Mouse (Mus musculus): ENCODE measurements around the gene Mtrr.
A peak's percentile ranks its signal among the peaks of the same experiment; 100 is the strongest.

Mtrr gene

GRCm38 (mm10) chr13:68581747-68582516 is at the start of gene Mtrr, which contains the start of gene Fastkd3:
Gene Mtrr, minus strand, starts transcription at chr13:68582149.
Gene Fastkd3, plus strand, starts transcription at chr13:68582234.
- DNase-seq (ENCODE audit: low read depth, low spot score), result peak; percentile 90

- DNase-seq (ENCODE audit: low read depth, low spot score), result no peak
Measured at GRCm38 (mm10) chr13:68627041-68627440, 45.1 kb upstream of the Mtrr start.

- DNase-seq (ENCODE audit: low read depth, low spot score), result no peak
Measured at GRCm38 (mm10) chr13:68622792-68623191, 40.8 kb upstream of the Mtrr start.

DNA sequence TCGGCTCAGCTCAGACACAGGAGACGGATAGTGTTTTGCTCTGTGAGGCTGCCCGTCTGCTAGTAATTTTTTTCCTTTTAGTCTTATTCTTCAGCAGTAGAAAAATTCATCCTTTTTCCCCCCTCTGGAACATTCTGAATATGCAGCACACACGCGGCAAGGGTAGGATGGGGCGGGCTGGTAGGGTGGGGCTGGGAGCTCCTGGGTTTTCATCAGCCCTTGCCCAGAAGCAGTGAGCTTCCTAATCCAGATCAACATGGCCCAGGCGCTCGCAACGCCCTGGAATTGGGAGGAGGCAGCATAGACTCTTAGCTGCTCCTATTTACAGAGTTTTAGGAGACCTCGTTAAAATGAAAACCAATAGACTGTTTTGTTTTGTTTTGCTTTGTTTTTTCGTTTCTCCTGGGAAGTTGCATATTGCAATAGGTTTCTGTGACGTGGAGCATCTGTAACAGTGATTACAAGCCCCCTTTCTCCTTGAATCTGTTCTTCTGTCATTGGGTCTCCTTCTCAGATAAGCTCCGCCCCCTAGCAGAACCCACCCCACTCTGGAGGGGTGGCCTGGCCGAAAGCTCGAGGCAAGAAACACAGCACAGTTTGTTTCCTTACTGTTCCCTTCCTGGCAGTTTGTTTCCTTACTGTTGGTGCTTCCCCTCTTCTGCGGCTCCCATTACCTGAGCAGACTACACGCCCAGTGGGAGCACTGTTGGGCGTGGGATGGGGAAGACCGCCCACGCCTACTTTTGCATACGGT is 25.9 kb upstream of the Mtrr start:
- DNase-seq (ENCODE audit: low read depth, low spot score), result no peak

DNA sequence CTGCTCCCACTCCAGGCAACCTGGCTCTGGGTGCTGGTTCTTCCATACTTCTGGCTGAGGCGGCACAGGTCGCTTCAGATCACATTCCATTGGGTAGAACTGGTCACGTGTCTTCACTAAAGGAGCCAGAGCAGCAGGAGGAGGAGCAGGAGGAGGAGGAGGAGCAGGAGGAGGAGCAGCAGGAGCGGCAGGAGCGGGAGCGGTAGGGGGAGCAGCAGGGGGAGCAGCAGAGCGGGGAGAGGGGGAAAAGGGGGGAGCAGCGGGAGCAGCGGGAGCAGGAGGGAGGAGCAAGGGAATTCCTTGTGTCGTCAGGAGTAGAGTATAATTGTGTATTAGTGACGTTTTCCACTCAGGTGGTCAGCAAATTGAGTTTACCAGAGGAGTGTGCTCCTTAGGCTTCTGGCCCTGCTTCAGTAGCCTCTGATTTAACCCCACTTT is 23.8 kb upstream of the Mtrr start:
- no peak for DNase-seq (ENCODE audit: low read depth, low spot score)

- no peak for DNase-seq (ENCODE audit: low read depth, low spot score)
Measured at GRCm38 (mm10) chr13:68603085-68603484, 21.1 kb upstream of the Mtrr start.

DNA sequence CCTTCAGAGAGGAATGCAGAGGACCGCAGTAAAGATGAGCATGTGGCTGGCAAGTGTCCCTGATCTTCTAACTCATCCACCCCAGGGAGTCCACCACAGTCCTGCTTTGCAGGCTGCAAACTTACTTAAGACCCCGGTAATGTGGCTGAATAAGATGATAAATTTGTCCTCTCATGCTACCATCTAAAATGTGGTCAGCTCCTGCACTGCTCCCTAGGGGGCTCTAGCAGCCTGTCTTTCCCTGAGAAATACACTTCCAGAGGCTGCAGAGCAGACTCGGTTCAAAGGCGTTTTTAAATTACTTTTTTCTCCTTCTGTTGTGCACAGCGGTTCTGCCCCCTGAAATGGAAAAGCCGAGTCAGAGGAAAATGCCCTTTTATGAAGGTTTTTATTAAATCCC is 19.2 kb upstream of the Mtrr start:
- DNase-seq (ENCODE audit: low read depth, low spot score), result peak; percentile 33

DNA sequence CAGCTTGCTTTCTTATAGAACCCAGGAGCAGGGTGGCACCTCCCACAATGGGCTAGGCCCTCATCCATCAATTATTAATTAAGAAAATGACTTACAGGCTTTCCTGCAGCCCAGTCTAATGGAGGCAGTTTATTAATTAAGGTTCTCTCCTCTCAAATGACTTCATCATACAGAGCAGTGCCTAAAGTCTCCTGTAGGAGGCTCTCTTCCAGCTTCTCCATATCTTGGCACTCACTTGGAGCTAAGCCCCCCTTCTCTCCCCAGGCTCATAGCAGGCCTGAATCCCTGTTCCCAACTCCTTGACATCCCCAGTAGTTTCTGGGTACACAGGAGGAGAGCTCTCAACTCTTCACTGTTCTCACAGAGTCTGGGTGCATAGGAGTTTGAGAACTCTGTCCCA is 17.0 kb upstream of the Mtrr start:
- no peak for DNase-seq (ENCODE audit: low read depth, low spot score)

DNA sequence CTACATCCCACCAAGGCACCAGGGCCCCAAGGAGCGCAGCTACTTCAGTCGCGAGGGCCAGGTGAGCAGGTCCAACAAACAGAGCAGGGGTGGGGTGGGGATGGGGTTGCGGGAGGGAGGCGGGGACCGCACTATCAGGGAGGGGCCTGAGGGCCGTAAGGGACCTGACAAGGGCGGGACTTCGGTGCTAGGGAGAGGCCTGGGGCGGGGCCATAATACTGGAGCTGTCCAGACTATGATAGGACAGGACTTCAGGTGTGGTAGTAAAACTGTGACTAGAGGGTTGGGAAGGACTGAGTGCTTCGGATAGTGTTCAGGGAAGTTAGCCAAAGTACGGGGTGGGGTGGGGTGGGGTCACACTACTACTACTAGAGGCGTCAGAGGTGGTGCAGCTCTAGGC is 15.7 kb upstream of the Mtrr start:
- no peak for DNase-seq (ENCODE audit: low read depth, low spot score)

GRCm38 (mm10) chr13:68597199-68597598 is 15.2 kb upstream of the Mtrr start, which contains the start of gene 1700001L19Rik:
Gene 1700001L19Rik, plus strand, starts transcription at chr13:68597421.
- DNase-seq (ENCODE audit: low read depth, low spot score), result no peak

DNA sequence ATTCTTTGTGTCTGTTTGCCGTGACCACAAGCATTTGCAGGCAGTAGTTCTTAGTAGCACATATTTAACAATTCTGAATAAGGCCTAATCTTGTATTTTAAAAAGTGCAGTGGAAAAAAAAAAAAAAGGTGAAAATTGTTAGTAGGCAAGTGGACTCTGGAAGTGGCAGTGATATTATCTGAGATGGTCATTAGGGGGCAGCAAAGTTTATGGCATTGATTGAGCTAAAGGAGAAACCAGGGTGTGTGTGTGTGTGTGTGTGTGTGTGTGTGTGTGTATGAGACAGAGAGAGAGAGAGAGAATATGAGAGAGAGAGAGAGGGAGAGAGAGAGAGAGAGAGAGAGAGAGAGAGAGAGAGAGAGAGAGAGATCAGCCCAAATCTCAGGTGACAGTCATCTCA is 11.8 kb upstream of the Mtrr start:
- DNase-seq (ENCODE audit: low read depth, low spot score), result peak; percentile 67

DNA sequence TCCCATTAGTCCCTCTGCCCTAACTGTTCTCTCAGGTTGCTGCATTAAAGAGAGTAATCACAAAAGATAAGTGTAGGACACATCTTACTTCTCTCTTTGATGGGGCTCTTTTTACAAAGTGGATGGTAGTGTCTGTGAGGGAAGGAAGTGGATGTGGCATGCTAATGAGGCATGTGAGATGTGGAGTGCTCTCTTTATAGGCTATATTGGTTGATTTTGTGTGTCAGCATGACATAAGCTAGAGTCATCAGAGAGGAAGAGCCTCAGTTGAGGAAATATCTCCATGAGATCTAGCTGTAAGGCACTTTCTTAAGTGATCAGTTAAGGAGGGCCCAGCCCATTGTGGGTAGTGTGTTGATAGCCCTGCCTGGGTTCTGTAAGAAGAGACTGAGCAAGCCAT is 6.4 kb upstream of the Mtrr start:
- no peak for DNase-seq (ENCODE audit: low read depth, low spot score)

GRCm38 (mm10) chr13:68585441-68585840 is 3.5 kb upstream of the Mtrr start:
- no peak for DNase-seq (ENCODE audit: low read depth, low spot score)

GRCm38 (mm10) chr13:68583961-68584360 is 2.0 kb upstream of the Mtrr start:
- DNase-seq (ENCODE audit: low read depth, low spot score), result no peak

- peak; percentile 31 for DNase-seq (ENCODE audit: low read depth, low spot score)
Measured at GRCm38 (mm10) chr13:68582517-68582780, 500 bp upstream of the Mtrr start.

GRCm38 (mm10) chr13:68581086-68581740 is 736 bp downstream of the Mtrr start:
- peak; percentile 36 for DNase-seq (ENCODE audit: low read depth, low spot score)

- peak; percentile 25 for DNase-seq (ENCODE audit: low read depth, low spot score)
Measured at GRCm38 (mm10) chr13:68577945-68578344, 4.0 kb downstream of the Mtrr start.

DNA sequence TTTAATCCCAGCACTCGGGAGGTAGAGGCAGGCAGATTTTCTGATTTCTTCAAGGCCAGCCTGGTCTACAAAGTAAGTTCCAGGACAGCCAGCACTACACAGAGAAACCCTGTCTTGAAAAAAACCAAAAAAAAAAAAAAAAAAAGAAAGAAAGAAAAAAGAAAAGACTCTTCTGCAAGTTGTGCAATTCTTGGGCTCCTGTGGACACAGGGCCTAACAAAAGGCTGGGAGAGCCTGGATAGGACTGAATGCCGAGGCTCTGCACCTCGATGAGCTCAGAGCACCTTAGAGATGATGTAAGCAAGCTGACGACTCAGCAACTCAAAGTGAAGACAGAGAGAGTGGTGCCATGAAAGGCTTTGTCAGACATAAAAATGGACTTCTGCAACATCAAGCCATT is 7.6 kb downstream of the Mtrr start:
- DNase-seq (ENCODE audit: low read depth, low spot score), result no peak

DNA sequence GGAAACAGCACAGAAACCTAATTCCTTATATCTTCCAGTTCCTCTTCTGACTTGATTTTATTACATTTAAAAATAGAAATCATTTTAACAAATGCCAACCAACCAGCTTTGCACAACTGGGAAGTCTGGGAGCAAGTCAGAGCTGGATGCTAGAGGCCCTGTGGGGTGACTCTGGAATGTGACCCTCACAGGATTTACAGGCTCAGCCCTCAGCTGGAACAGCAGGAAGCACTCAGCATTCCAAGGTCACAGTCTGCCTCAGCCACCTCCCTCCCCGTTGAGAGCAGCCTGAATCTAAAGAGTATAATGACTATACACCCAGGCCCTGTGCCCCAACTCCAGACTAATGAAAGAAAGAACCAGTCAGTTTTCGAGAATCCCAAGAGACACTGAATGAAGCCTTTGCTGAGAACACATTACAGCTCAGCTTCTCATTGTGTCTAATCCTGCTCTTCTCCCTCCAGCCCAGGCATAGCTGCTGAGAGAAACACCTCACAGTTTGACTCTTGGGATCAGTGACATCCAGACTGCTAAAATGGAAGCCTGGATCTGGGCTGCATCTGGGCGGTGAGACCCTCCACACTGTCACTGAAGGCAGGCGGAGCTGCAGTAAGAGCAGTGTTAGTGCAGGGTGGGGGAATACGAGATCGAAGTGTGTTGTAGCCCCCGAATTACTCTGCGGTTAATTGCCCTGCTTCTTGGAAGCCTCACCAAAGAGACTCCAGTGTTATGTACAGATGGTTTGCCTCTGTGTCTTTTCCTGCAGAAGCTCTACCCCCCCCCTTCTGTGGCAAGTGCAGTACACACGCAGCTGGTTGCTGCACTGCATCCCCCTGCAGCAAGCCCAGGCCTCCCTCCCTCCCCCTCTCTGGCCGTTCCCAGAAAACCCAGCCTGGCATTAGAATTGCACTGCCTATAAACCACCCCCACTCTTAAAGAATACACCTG is 8.7 kb downstream of the Mtrr start:
- peak; percentile 59 for DNase-seq (ENCODE audit: low read depth, low spot score)

- no peak for DNase-seq (ENCODE audit: low read depth, low spot score)
Measured at GRCm38 (mm10) chr13:68572247-68572646, 9.7 kb downstream of the Mtrr start.

GRCm38 (mm10) chr13:68569589-68570336 is 12.2 kb downstream of the Mtrr start:
- peak; percentile 87 for DNase-seq (ENCODE audit: low read depth, low spot score)

Measured in 3T3-L1 (cell line).